10 mouse cellular contexts compared by ENCODE assay signal in genomic region chr4:142170882-142171768, GRCm38 (mm10).
DNase-seq lines count a peak whose midpoint lies in the region; ATAC-seq and TF ChIP-seq lines count a peak whose summit lies in the region.
"Had no signal": no experiment of that assay in that cellular context is flagged by ENCODE, and none has a peak within 500 bp of the region (broad histone marks: within the 10 kb centered on the region; RNA-seq: fewer than 3 reads in every experiment).

No protein-coding gene starts in this region.

- peaks cover 55% of the 10 kb centered on the region for H3K4me1 ChIP-seq in intestine, embryonic 15.5 days (replicated peaks)
- H3K4me1 ChIP-seq in lung, embryonic 16.5 days (replicated peaks; ENCODE audit: control insufficient read depth, insufficient read depth, low read length): peaks cover 52% of the 10 kb centered on the region

- no peak overlapping the region for H3K4me3 ChIP-seq in intestine, embryonic 15.5 days (replicated peaks)
- H3K4me3 ChIP-seq in lung, embryonic 16.5 days (ENCODE audit: low read length): no peak overlapping the region
- H3K4me3 ChIP-seq: myocyte had no signal

- H3K4me2 ChIP-seq in intestine, embryonic 15.5 days (replicated peaks): peak overlapping the region; percentile 29
- H3K4me2 ChIP-seq in lung, embryonic 16.5 days (ENCODE audit: low read depth, low read length): no peak overlapping the region

- POLR2A ChIA-PET in Patski (lab: Charles Lee): no interaction called here

- CTCF ChIA-PET in Patski (lab: Charles Lee): no interaction called here

- no peaks in the 10 kb centered on the region for H3K9me3 ChIP-seq in intestine, embryonic 15.5 days
- no peaks in the 10 kb centered on the region for H3K9me3 ChIP-seq in lung, embryonic 16.5 days (ENCODE audit: control insufficient read depth, low read length)

- no peaks in the 10 kb centered on the region for H3K36me3 ChIP-seq in intestine, embryonic 15.5 days
- H3K36me3 ChIP-seq in lung, embryonic 16.5 days (ENCODE audit: control insufficient read depth, insufficient read depth, low read length): no peaks in the 10 kb centered on the region
- H3K36me3 ChIP-seq: G1E had no signal

- H3K27ac ChIP-seq in intestine, embryonic 15.5 days: peak overlapping the region; percentile 81
- peak overlapping the region; percentile 1; the same call in 1 of the 2 replicates for H3K27ac ChIP-seq in lung, embryonic 16.5 days (ENCODE audit: low read length)

- peak; percentile 37 for ATAC-seq in Patski
- ATAC-seq in intestine, embryonic 15.5 days: peak; percentile 70
- ATAC-seq in lung, embryonic 16.5 days (ENCODE audit: low read depth): no peak

- TF ChIP-seq CTCF in Patski (IDR thresholded peaks at IDR 0.05): no peak

- WGBS in intestine, embryonic 15.5 days: 43% methylated on average over 18 of the region's 18 CpGs
- WGBS in lung, embryonic 16.5 days: 56% methylated on average over 18 of the region's 18 CpGs

- no peak overlapping the region for H3K9ac ChIP-seq in intestine, embryonic 15.5 days
- 0 out of 2 replicates have a peak overlapping the region, but pooled peaks have one; percentile 15 for H3K9ac ChIP-seq in lung, embryonic 16.5 days (ENCODE audit: low read length)

- in situ Hi-C loops in Patski (cut with MboI; ENCODE audit: low pct_unique_long_range_greater_than_20kb): no loop called here

- no peaks in the 10 kb centered on the region for H3K27me3 ChIP-seq in Patski
- H3K27me3 ChIP-seq in intestine, embryonic 15.5 days (replicated peaks): no peaks in the 10 kb centered on the region
- H3K27me3 ChIP-seq in lung, embryonic 16.5 days (ENCODE audit: control insufficient read depth, insufficient read depth, low read depth, low read length): no peaks in the 10 kb centered on the region

- peak; percentile 34 to 46 for DNase-seq in heart, adult 18-20 months
- DNase-seq in heart, adult 11 months: no peak
- DNase-seq in Patski (ENCODE audit: low read depth, low spot score): peak; percentile 31
- DNase-seq in cerebellum, postnatal 4 days (ENCODE audit: low spot score in 2 of 2): no peak
- no peak for DNase-seq in right cerebral cortex, adult 18-20 months
- DNase-seq in neural tube, embryonic 10.5 days (ENCODE audit: extremely low spot score, low spot score): no peak

Comparison
In these comparisons a context has a peak if more than half of its experiments do, and no peak if none do; other contexts are left out.
1. DNase-seq: peak in heart, adult 18-20 months (2 of 2) and Patski (single experiment); none in heart, adult 11 months (single experiment), cerebellum, postnatal 4 days (0 of 2), right cerebral cortex, adult 18-20 months (single experiment) and neural tube, embryonic 10.5 days (single experiment).